Mouse (Mus musculus) adrenal gland, postnatal 4 days (tissue): ENCODE measurements around the gene Nkg7. TPM values are rescaled to one million over a fixed set of nuclear protein-coding genes. Genes with fewer than 3 reads are reported as not detected.

ENCODE experiments used
- DNase-seq, 2 experiments: peaks; one replicate each; pipeline ENCODE4 v3.0.0; 2021 to 2022; ENCODE audit warnings: low spot score in 2 of 2, mixed read lengths in 2 of 2
- total RNA-seq, 2 experiments: library from RNA; stranded (reverse); gene quantifications; 2 replicates each; pipeline ENCODE4 v1.2.3; 2021

Gene Nkg7
- total RNA-seq, 2 experiments from 2014 or later: 0.68 TPM; not detected in 1

GRCm38 (mm10) chr7:43443917-43444293, 7.0 kb downstream of the Nkg7 start, which contains the start of the genes Etfb and Gm45233:
Gene Etfb (plus strand): TSS chr7:43444083.
Gene Gm45233 (plus strand): TSS chr7:43444128.
- peak; percentile 72 to 92 for DNase-seq

GRCm38 (mm10) chr7:43447801-43448200, 10.9 kb downstream of the Nkg7 start:
- DNase-seq: no peak

GRCm38 (mm10) chr7:43448246-43448645, 11.4 kb downstream of the Nkg7 start:
- no peak for DNase-seq

- DNase-seq: no peak
These were observed 12.9 kb downstream of the Nkg7 start for GRCm38 (mm10) chr7:43449811-43450210.

GRCm38 (mm10) chr7:43451726-43452125, 14.9 kb downstream of the Nkg7 start:
- no peak for DNase-seq

- DNase-seq: no peak
These were observed 15.7 kb downstream of the Nkg7 start for GRCm38 (mm10) chr7:43452609-43453008.

- DNase-seq: no peak
These were observed 16.9 kb downstream of the Nkg7 start for GRCm38 (mm10) chr7:43453599-43454355.

- DNase-seq: no peak
These were observed 17.5 kb downstream of the Nkg7 start for GRCm38 (mm10) chr7:43454371-43454770.

- DNase-seq: no peak
These were observed 26.0 kb downstream of the Nkg7 start, which contains the start of gene Vsig10l for GRCm38 (mm10) chr7:43462851-43463250. Gene Vsig10l (plus strand): TSS chr7:43463151.

GRCm38 (mm10) chr7:43463976-43464375, 27.1 kb downstream of the Nkg7 start:
- no peak for DNase-seq

- DNase-seq: no peak
These were observed 28.0 kb downstream of the Nkg7 start for GRCm38 (mm10) chr7:43464864-43465343.

- peak; percentile 46 to 76 for DNase-seq
These were observed 28.6 kb downstream of the Nkg7 start for GRCm38 (mm10) chr7:43465344-43466098.

GRCm38 (mm10) chr7:43466099-43466694, 29.3 kb downstream of the Nkg7 start:
- DNase-seq: peak; percentile 64 to 69

- no peak for DNase-seq
These were observed 33.5 kb downstream of the Nkg7 start for GRCm38 (mm10) chr7:43470373-43470772.

GRCm38 (mm10) chr7:43475706-43476105, 38.8 kb downstream of the Nkg7 start:
- DNase-seq: no peak

GRCm38 (mm10) chr7:43476376-43476775, 39.5 kb downstream of the Nkg7 start:
- DNase-seq: no peak

- no peak for DNase-seq
These were observed 44.3 kb downstream of the Nkg7 start for GRCm38 (mm10) chr7:43481191-43481590.

- no peak for DNase-seq
These were observed 45.3 kb downstream of the Nkg7 start for GRCm38 (mm10) chr7:43482090-43482716.

- no peak for DNase-seq
These were observed 46.4 kb downstream of the Nkg7 start for GRCm38 (mm10) chr7:43483236-43483635.
